Mouse (Mus musculus) c-Kit-positive CD71-negative TER-119-negative erythroid progenitor cells, embryonic 14.5 days (primary cell): Measurements from ENCODE around the gene Adat1.
"Not testable (repeated sequence)": the region's sequence is repeated elsewhere in the genome, so short reads cannot be mapped to it uniquely, and the experiment has no call there.

Experiments used
- DNase-seq: peaks from one replicate; pipeline ENCODE4 v3.0.0-alpha.2; 2013; ENCODE audit warnings: low read depth

Gene Adat1

GRCm38 (mm10) chr8:111938076-111938985 lies 53.8 kb downstream of the Adat1 start:
- DNase-seq, result not testable (repeated sequence)

GRCm38 (mm10) chr8:111937184-111937583 lies 54.9 kb downstream of the Adat1 start:
- no peak for DNase-seq

- DNase-seq, result no peak
These were observed 57.9 kb downstream of the Adat1 start for GRCm38 (mm10) chr8:111934201-111934600.

- DNase-seq, result peak; percentile 68
These were observed 58.6 kb downstream of the Adat1 start, which contains the start of gene Tmem231 for GRCm38 (mm10) chr8:111933348-111934076. TSS of gene Tmem231 (minus strand) at chr8:111933881.

GRCm38 (mm10) chr8:111932580-111933336 lies 59.3 kb downstream of the Adat1 start:
- DNase-seq, result peak; percentile 17

- no peak for DNase-seq
These were observed 60.4 kb downstream of the Adat1 start for GRCm38 (mm10) chr8:111931721-111932120.

GRCm38 (mm10) chr8:111929648-111930344 lies 62.3 kb downstream of the Adat1 start:
- DNase-seq, result no peak

GRCm38 (mm10) chr8:111924976-111925375 lies 67.1 kb downstream of the Adat1 start:
- no peak for DNase-seq

GRCm38 (mm10) chr8:111923383-111923804 lies 68.7 kb downstream of the Adat1 start:
- peak; percentile 53 for DNase-seq

- no peak for DNase-seq
These were observed 71.1 kb downstream of the Adat1 start for GRCm38 (mm10) chr8:111920971-111921370.

GRCm38 (mm10) chr8:111919663-111920062 lies 72.4 kb downstream of the Adat1 start:
- no peak for DNase-seq
